13 mouse cellular contexts compared by ENCODE assay signal in the genomic region with DNA sequence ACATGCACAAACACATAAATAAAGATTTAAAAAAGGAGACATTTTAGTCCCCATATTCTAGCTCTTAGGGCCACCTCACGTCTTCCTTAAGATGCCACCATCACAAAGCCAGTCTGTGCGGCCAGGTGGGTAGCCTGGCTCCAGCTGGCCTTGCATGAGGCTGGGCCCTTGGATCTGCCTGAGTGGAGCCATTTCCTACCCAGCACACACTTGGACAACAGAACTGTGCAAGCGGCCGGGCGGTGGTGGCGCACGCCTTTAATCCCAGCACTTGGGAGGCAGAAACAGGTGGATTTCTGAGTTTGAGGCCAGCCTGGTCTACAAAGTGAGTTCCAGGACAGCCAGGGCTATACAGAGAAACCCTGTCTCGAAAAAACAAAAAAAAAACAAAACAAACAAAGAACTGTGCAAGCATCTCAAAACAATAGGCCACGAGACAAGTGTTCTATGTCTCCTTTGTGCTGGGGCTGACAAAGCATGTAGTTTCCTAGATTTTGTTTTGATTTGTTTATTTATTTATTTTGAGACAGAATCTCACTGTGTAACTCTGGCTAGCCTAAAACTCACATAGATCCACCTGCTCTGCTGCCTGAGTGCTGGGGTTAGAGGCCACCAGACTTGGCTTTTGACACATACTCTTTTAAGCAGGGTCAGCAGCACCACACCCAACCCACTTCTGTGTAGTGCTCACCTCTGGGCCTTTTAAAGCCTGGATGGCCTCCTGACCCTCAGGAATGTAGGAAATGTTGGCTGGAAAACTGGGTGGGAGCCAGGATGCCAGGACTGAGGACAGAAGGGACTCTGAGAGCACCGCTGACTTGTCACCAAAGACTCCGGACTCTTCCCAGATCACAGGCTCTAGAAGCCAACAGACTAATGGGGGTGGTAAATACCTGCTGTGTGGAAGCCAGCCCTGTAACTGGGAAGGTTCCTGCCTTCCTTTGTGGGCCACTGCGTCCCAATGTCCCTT.
DNase-seq lines count a peak whose midpoint lies in the region; ATAC-seq and TF ChIP-seq lines count a peak whose summit lies in the region.
"Had no signal": no experiment of that assay in that cellular context is flagged by ENCODE, and none has a peak within 500 bp of the region (broad histone marks: within the 10 kb centered on the region; RNA-seq: fewer than 3 reads in every experiment).

No protein-coding gene starts in this region.

- TF ChIP-seq CTCF in cerebellum, adult 2 months (IDR thresholded peaks at IDR 0.05; ENCODE audit: borderline replicate concordance, insufficient read depth, low read depth, low read length), result no peak

- no peak overlapping the region for H3K4me3 ChIP-seq in heart, embryonic 10.5 days
- H3K4me3 ChIP-seq in cerebellum, adult 2 months (replicated peaks; ENCODE audit: insufficient read depth, low read depth, low read length), result no peak overlapping the region
- H3K4me3 ChIP-seq in lung, embryonic 16.5 days (ENCODE audit: low read length), result no peak overlapping the region
- no peak overlapping the region for H3K4me3 ChIP-seq in hindbrain, embryonic 13.5 days
- H3K4me3 ChIP-seq: hindbrain, embryonic 15.5 days; limb, embryonic 10.5 days had no signal

- peaks cover 56% of the 10 kb centered on the region for H3K4me1 ChIP-seq in heart, embryonic 10.5 days
- H3K4me1 ChIP-seq in cerebellum, adult 2 months (ENCODE audit: control insufficient read depth, insufficient read depth, low read length), result peaks cover 65% of the 10 kb centered on the region
- H3K4me1 ChIP-seq in lung, embryonic 16.5 days (replicated peaks; ENCODE audit: control insufficient read depth, insufficient read depth, low read length), result peaks cover 29% of the 10 kb centered on the region
- H3K4me1 ChIP-seq in hindbrain, embryonic 13.5 days (replicated peaks), result peaks cover 33% of the 10 kb centered on the region

- no peaks in the 10 kb centered on the region for H3K27me3 ChIP-seq in heart, embryonic 10.5 days (ENCODE audit: insufficient read depth, poor library complexity, severe bottlenecking)
- H3K27me3 ChIP-seq in cerebellum, adult 2 months (ENCODE audit: control insufficient read depth, insufficient read depth, low read length), result no peaks in the 10 kb centered on the region
- no peaks in the 10 kb centered on the region for H3K27me3 ChIP-seq in lung, embryonic 16.5 days (ENCODE audit: control insufficient read depth, insufficient read depth, low read depth, low read length)
- no peaks in the 10 kb centered on the region for H3K27me3 ChIP-seq in hindbrain, embryonic 13.5 days
- H3K27me3 ChIP-seq: hindbrain, embryonic 15.5 days had no signal

- 0 out of 2 replicates have a peak, but pooled peaks cover 3% of the 10 kb centered on the region for H3K36me3 ChIP-seq in heart, embryonic 10.5 days
- H3K36me3 ChIP-seq in lung, embryonic 16.5 days (ENCODE audit: control insufficient read depth, insufficient read depth, low read length), result no peaks in the 10 kb centered on the region
- H3K36me3 ChIP-seq in hindbrain, embryonic 13.5 days, result no peaks in the 10 kb centered on the region
- H3K36me3 ChIP-seq: hindbrain, embryonic 15.5 days had no signal

- TF ChIP-seq POLR2A in cerebellum, adult 2 months (IDR thresholded peaks at IDR 0.05; ENCODE audit: borderline replicate concordance, insufficient read depth, low read length), result no peak

- no peak overlapping the region for H3K9ac ChIP-seq in lung, embryonic 16.5 days (ENCODE audit: low read length)
- H3K9ac ChIP-seq in hindbrain, embryonic 13.5 days, result no peak overlapping the region
- H3K9ac ChIP-seq: hindbrain, embryonic 15.5 days had no signal

- H3K27ac ChIP-seq in heart, embryonic 10.5 days, result peak overlapping the region; percentile 73
- peak overlapping the region; percentile 87 for H3K27ac ChIP-seq in cerebellum, adult 2 months (ENCODE audit: insufficient read depth, low read length)
- peak overlapping the region; percentile 84 for H3K27ac ChIP-seq in lung, embryonic 16.5 days (ENCODE audit: low read length)
- no peak overlapping the region for H3K27ac ChIP-seq in hindbrain, embryonic 13.5 days
- H3K27ac ChIP-seq: hindbrain, embryonic 15.5 days; limb, embryonic 10.5 days; stomach, postnatal 0 days had no signal

- DNase-seq in heart, embryonic 10.5 days (ENCODE audit: low spot score), result no peak
- no peak for DNase-seq in heart, adult 8-10 months (ENCODE audit: low spot score)
- DNase-seq in cerebellum, adult 2 months, result peak; percentile 65
- peak; percentile 61 for DNase-seq in heart, postnatal 4 days
- no peak for DNase-seq in layer of hippocampus, adult 9-11 months
- no peak for DNase-seq in thymus, postnatal 14 days

- ATAC-seq in lung, embryonic 16.5 days (ENCODE audit: low read depth), result no peak
- ATAC-seq in hindbrain, embryonic 13.5 days (ENCODE audit: low FRiP score), result no peak
- ATAC-seq: forebrain, embryonic 14.5 days; midbrain, embryonic 16.5 days had no signal

- WGBS in heart, embryonic 10.5 days, result 83% methylated on average over 12 of the region's 12 CpGs
- WGBS in cerebellum, adult 2 months, result 48% methylated on average over 12 of the region's 12 CpGs
- WGBS in lung, embryonic 16.5 days, result 85% methylated on average over 12 of the region's 12 CpGs
- 90% methylated on average over 12 of the region's 12 CpGs for WGBS in hindbrain, embryonic 13.5 days

- H3K9me3 ChIP-seq in heart, embryonic 10.5 days, result no peaks in the 10 kb centered on the region
- H3K9me3 ChIP-seq in lung, embryonic 16.5 days (ENCODE audit: control insufficient read depth, low read length), result no peaks in the 10 kb centered on the region
- no peaks in the 10 kb centered on the region for H3K9me3 ChIP-seq in hindbrain, embryonic 13.5 days
- H3K9me3 ChIP-seq: hindbrain, embryonic 15.5 days; limb, embryonic 10.5 days had no signal

- no peak overlapping the region for H3K4me2 ChIP-seq in lung, embryonic 16.5 days (ENCODE audit: low read depth, low read length)
- H3K4me2 ChIP-seq in hindbrain, embryonic 13.5 days, result no peak overlapping the region
- H3K4me2 ChIP-seq: hindbrain, embryonic 15.5 days had no signal

Comparison
In these comparisons a context has a peak if more than half of its experiments do, and no peak if none do; other contexts are left out.
1. DNase-seq: peak in cerebellum, adult 2 months (2 of 2) and heart, postnatal 4 days (single experiment); none in heart, embryonic 10.5 days (single experiment), heart, adult 8-10 months (single experiment), layer of hippocampus, adult 9-11 months (single experiment) and thymus, postnatal 14 days (single experiment).